ENCODE assay signal across 12 mouse cellular contexts in genomic region chr17:33717246-33717645, GRCm38 (mm10). TPM values are rescaled to one million over a fixed set of nuclear protein-coding genes. Genes with fewer than 3 reads are reported as not detected.
DNase-seq lines count a peak whose midpoint lies in the region; ATAC-seq and TF ChIP-seq lines count a peak whose summit lies in the region.
"Had no signal": no experiment of that assay in that cellular context is flagged by ENCODE, and none has a peak within 500 bp of the region (broad histone marks: within the 10 kb centered on the region; RNA-seq: fewer than 3 reads in every experiment).

No protein-coding gene starts in this region.

- 0 out of 2 replicates have a peak, but pooled peaks cover 2% of the 10 kb centered on the region for H3K36me3 ChIP-seq in forebrain, embryonic 10.5 days (replicated peaks)
- H3K36me3 ChIP-seq in forebrain, postnatal 0 days (ENCODE audit: insufficient read depth): no peaks in the 10 kb centered on the region
- peaks cover 15% of the 10 kb centered on the region; the same call in 1 of the 2 replicates for H3K36me3 ChIP-seq in kidney, embryonic 15.5 days
- H3K36me3 ChIP-seq in hindbrain, embryonic 14.5 days (replicated peaks; ENCODE audit: control insufficient read depth, insufficient read depth): no peaks in the 10 kb centered on the region
- H3K36me3 ChIP-seq in liver, embryonic 14.5 days (replicated peaks; ENCODE audit: control insufficient read depth, insufficient read depth, low read depth): peaks cover 23% of the 10 kb centered on the region
- H3K36me3 ChIP-seq: stomach, embryonic 15.5 days had no signal

- H3K4me3 ChIP-seq in forebrain, embryonic 10.5 days: peak overlapping the region; percentile 90; the same call in 1 of the 2 replicates
- H3K4me3 ChIP-seq in forebrain, postnatal 0 days (ENCODE audit: low read depth, low read length): no peak overlapping the region
- no peak overlapping the region for H3K4me3 ChIP-seq in kidney, embryonic 15.5 days (replicated peaks)
- H3K4me3 ChIP-seq in hindbrain, embryonic 14.5 days (replicated peaks; ENCODE audit: low read length): 0 out of 2 replicates have a peak overlapping the region, but pooled peaks have one; percentile 71
- H3K4me3 ChIP-seq in liver, embryonic 14.5 days (ENCODE audit: insufficient read depth in 1 of 2, low read depth in 2 of 2, low read length in 2 of 2): peak overlapping the region; percentile 88 to 90

- no peak for TF ChIP-seq EP300 in liver, embryonic 14.5 days (IDR thresholded peaks at IDR 0.05; ENCODE audit: low read depth)

- TF ChIP-seq CTCF in forebrain, postnatal 0 days (IDR thresholded peaks at IDR 0.05; ENCODE audit: low read depth): no peak
- TF ChIP-seq CTCF in liver, embryonic 14.5 days (IDR thresholded peaks at IDR 0.05; ENCODE audit: low read depth): no peak

- H3K9ac ChIP-seq in forebrain, postnatal 0 days: no peak overlapping the region
- no peak overlapping the region for H3K9ac ChIP-seq in kidney, embryonic 15.5 days
- H3K9ac ChIP-seq in hindbrain, embryonic 14.5 days: no peak overlapping the region
- H3K9ac ChIP-seq in liver, embryonic 14.5 days (replicated peaks): peak overlapping the region; percentile 96

- no peaks in the 10 kb centered on the region for H3K27me3 ChIP-seq in forebrain, embryonic 10.5 days (ENCODE audit: poor library complexity, severe bottlenecking)
- H3K27me3 ChIP-seq in forebrain, postnatal 0 days (ENCODE audit: insufficient read depth, low read length): no peaks in the 10 kb centered on the region
- H3K27me3 ChIP-seq in kidney, embryonic 15.5 days: no peaks in the 10 kb centered on the region
- H3K27me3 ChIP-seq in hindbrain, embryonic 14.5 days (ENCODE audit: control insufficient read depth, insufficient read depth, low read length): no peaks in the 10 kb centered on the region
- no peaks in the 10 kb centered on the region for H3K27me3 ChIP-seq in liver, embryonic 14.5 days (ENCODE audit: control insufficient read depth, insufficient read depth, low read length)
- H3K27me3 ChIP-seq: stomach, embryonic 15.5 days had no signal

- 85% methylated on average over 1 of the region's 1 CpGs for WGBS in forebrain, embryonic 10.5 days
- WGBS in forebrain, postnatal 0 days: 100% methylated on average over 1 of the region's 1 CpGs
- 93% methylated on average over 1 of the region's 1 CpGs for WGBS in kidney, embryonic 15.5 days
- 97% methylated on average over 1 of the region's 1 CpGs for WGBS in hindbrain, embryonic 14.5 days
- WGBS in liver, embryonic 14.5 days (ENCODE audit: insufficient replicate concordance): 81% methylated on average over 1 of the region's 1 CpGs

- no peak overlapping the region for H3K4me2 ChIP-seq in forebrain, postnatal 0 days (ENCODE audit: low read depth)
- peak overlapping the region; percentile 70; the same call in 1 of the 2 replicates for H3K4me2 ChIP-seq in kidney, embryonic 15.5 days
- H3K4me2 ChIP-seq in hindbrain, embryonic 14.5 days (replicated peaks): no peak overlapping the region
- H3K4me2 ChIP-seq in liver, embryonic 14.5 days (ENCODE audit: low read depth): peak overlapping the region; percentile 85

- H3K27ac ChIP-seq in forebrain, embryonic 10.5 days: no peak overlapping the region
- H3K27ac ChIP-seq in forebrain, postnatal 0 days (ENCODE audit: low read depth, low read length): no peak overlapping the region
- no peak overlapping the region for H3K27ac ChIP-seq in kidney, embryonic 15.5 days
- no peak overlapping the region for H3K27ac ChIP-seq in hindbrain, embryonic 14.5 days
- peak overlapping the region; percentile 94 for H3K27ac ChIP-seq in liver, embryonic 14.5 days
- H3K27ac ChIP-seq: kidney, postnatal 0 days; stomach, embryonic 15.5 days had no signal

- ATAC-seq in forebrain, postnatal 0 days: no peak
- ATAC-seq in kidney, embryonic 15.5 days (replicated peaks; ENCODE audit: low FRiP score): no peak
- no peak for ATAC-seq in hindbrain, embryonic 14.5 days (ENCODE audit: low FRiP score)
- ATAC-seq in liver, embryonic 14.5 days (ENCODE audit: insufficient read depth): no peak
- ATAC-seq in frontal cortex, adult (ENCODE audit: low TSS enrichment): no peak

- no peak for DNase-seq in forebrain, embryonic 10.5 days (ENCODE audit: extremely low spot score, low spot score)
- DNase-seq in forebrain, postnatal 0 days: no peak
- DNase-seq in kidney, adult 9 months: no peak
- DNase-seq in hindbrain, embryonic 14.5 days (ENCODE audit: low spot score): no peak
- DNase-seq in liver, embryonic 14.5 days (ENCODE audit: low read depth in 3 of 3, low spot score in 3 of 3): no peak
- DNase-seq in cerebellum, postnatal 36 days: no peak
- DNase-seq: cerebellum, adult 8-10 months; thymus, postnatal 36 days had no signal

- peaks cover 12% of the 10 kb centered on the region for H3K4me1 ChIP-seq in forebrain, embryonic 10.5 days
- H3K4me1 ChIP-seq in forebrain, postnatal 0 days (ENCODE audit: insufficient read depth): no peaks in the 10 kb centered on the region; the same call in 1 of the 2 replicates
- H3K4me1 ChIP-seq in kidney, embryonic 15.5 days: peaks cover 6% of the 10 kb centered on the region; the same call in 1 of the 2 replicates
- H3K4me1 ChIP-seq in hindbrain, embryonic 14.5 days (replicated peaks; ENCODE audit: control insufficient read depth, insufficient read depth, low read length): peaks cover 4% of the 10 kb centered on the region; the same call in 1 of the 2 replicates
- peaks cover 47 to 50% of the 10 kb centered on the region in 2 experiments for H3K4me1 ChIP-seq in liver, embryonic 14.5 days (replicated peaks; ENCODE audit: control insufficient read depth in 2 of 2, insufficient read depth in 2 of 2, low read length in 1 of 2)

- H3K9me3 ChIP-seq in forebrain, embryonic 10.5 days: no peaks in the 10 kb centered on the region
- no peaks in the 10 kb centered on the region for H3K9me3 ChIP-seq in forebrain, postnatal 0 days (ENCODE audit: low read length)
- H3K9me3 ChIP-seq in kidney, embryonic 15.5 days (replicated peaks): no peaks in the 10 kb centered on the region
- H3K9me3 ChIP-seq in hindbrain, embryonic 14.5 days (ENCODE audit: control insufficient read depth, low read length): no peaks in the 10 kb centered on the region
- no peaks in the 10 kb centered on the region for H3K9me3 ChIP-seq in liver, embryonic 14.5 days (ENCODE audit: control insufficient read depth, low read length)
- H3K9me3 ChIP-seq: stomach, embryonic 15.5 days had no signal

RNA-seq across cellular contexts. Expression of gene March2, which starts 1.2 kb away (rescaled TPM):
- polyA plus RNA-seq in forebrain, embryonic 10.5 days (2016; fragmentation: Nextera tagmentation; extraction: Ambion mirVana): 29.5 and 33.1 TPM in 2 replicates
- total RNA-seq in forebrain, postnatal 0 days (2014; rRNA removed): 96.5 and 102 TPM in 2 replicates
- 72.5 and 77.6 TPM in 2 replicates for polyA plus RNA-seq in forebrain, postnatal 0 days (2015; fragmentation: Nextera tagmentation; extraction: Ambion mirVana)
- 50.9 and 57.5 TPM in 2 replicates for polyA plus RNA-seq in kidney, embryonic 15.5 days (2015; fragmentation: Nextera tagmentation; extraction: Ambion mirVana)
- 69.0 and 72.1 TPM in 2 replicates for polyA plus RNA-seq in hindbrain, embryonic 14.5 days (2014; fragmentation: Nextera tagmentation; extraction: Ambion mirVana)
- 162 and 167 TPM in 2 replicates for polyA plus RNA-seq in liver, embryonic 14.5 days (2012; rRNA removed)
- 235 and 236 TPM in 2 replicates for polyA plus RNA-seq in liver, embryonic 14.5 days (2014; fragmentation: Nextera tagmentation; extraction: Ambion mirVana)

RNA-seq across cellular contexts. Expression of gene Hnrnpm, which starts 30.6 kb away (rescaled TPM):
- polyA plus RNA-seq in forebrain, embryonic 10.5 days (2016; fragmentation: Nextera tagmentation; extraction: Ambion mirVana): 515 and 568 TPM in 2 replicates
- 73.6 and 87.1 TPM in 2 replicates for total RNA-seq in forebrain, postnatal 0 days (2014; rRNA removed)
- 135 and 151 TPM in 2 replicates for polyA plus RNA-seq in forebrain, postnatal 0 days (2015; fragmentation: Nextera tagmentation; extraction: Ambion mirVana)
- 369 and 383 TPM in 2 replicates for polyA plus RNA-seq in kidney, embryonic 15.5 days (2015; fragmentation: Nextera tagmentation; extraction: Ambion mirVana)
- 161 and 173 TPM in 2 replicates for polyA plus RNA-seq in hindbrain, embryonic 14.5 days (2014; fragmentation: Nextera tagmentation; extraction: Ambion mirVana)
- polyA plus RNA-seq in liver, embryonic 14.5 days (2012; rRNA removed): 101 and 136 TPM in 2 replicates
- 143 and 164 TPM in 2 replicates for polyA plus RNA-seq in liver, embryonic 14.5 days (2014; fragmentation: Nextera tagmentation; extraction: Ambion mirVana)

RNA-seq across cellular contexts. Expression of gene Rab11b, which starts 43.1 kb away (rescaled TPM):
- polyA plus RNA-seq in forebrain, embryonic 10.5 days (2016; fragmentation: Nextera tagmentation; extraction: Ambion mirVana): 338 and 346 TPM in 2 replicates
- total RNA-seq in forebrain, postnatal 0 days (2014; rRNA removed): 78.1 and 106 TPM in 2 replicates
- 527 and 560 TPM in 2 replicates for polyA plus RNA-seq in forebrain, postnatal 0 days (2015; fragmentation: Nextera tagmentation; extraction: Ambion mirVana)
- polyA plus RNA-seq in kidney, embryonic 15.5 days (2015; fragmentation: Nextera tagmentation; extraction: Ambion mirVana): 275 and 342 TPM in 2 replicates
- polyA plus RNA-seq in hindbrain, embryonic 14.5 days (2014; fragmentation: Nextera tagmentation; extraction: Ambion mirVana): 370 and 430 TPM in 2 replicates
- polyA plus RNA-seq in liver, embryonic 14.5 days (2012; rRNA removed): 91.1 and 101 TPM in 2 replicates
- 62.6 and 74.3 TPM in 2 replicates for polyA plus RNA-seq in liver, embryonic 14.5 days (2014; fragmentation: Nextera tagmentation; extraction: Ambion mirVana)

Comparison
In these comparisons a context has a peak if more than half of its experiments do, and no peak if none do; other contexts are left out.
1. H3K4me3 ChIP-seq: peak in forebrain, embryonic 10.5 days (single experiment), hindbrain, embryonic 14.5 days (single experiment) and liver, embryonic 14.5 days (2 of 2); none in forebrain, postnatal 0 days (single experiment) and kidney, embryonic 15.5 days (single experiment).
2. H3K4me2 ChIP-seq: peak in kidney, embryonic 15.5 days (single experiment) and liver, embryonic 14.5 days (single experiment); none in forebrain, postnatal 0 days (single experiment) and hindbrain, embryonic 14.5 days (single experiment).